Mouse (Mus musculus): ENCODE results near the gene Sae1.

DNA sequence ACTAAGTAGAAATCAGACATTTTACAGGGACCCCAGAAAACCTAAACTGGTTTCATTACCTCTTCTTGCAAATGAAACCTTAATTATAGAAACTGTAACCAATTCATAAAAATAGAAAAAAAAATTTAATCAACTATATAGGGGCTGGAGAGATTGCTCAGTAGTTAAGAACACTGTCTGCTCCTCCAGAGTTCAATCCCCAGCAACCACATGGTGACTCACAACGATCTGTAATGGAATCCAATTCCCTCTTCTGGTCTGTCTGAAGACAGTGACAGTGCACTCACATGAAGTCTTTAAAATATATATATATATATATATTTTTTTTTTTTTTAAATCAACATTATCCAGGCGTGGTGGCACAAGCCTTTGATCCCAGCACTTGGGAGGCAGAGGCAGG lies 100.6 kb downstream of the Sae1 start:
- TF ChIP-seq POLR2A (IDR thresholded peaks at IDR 0.05; ENCODE audit: low read depth, low read length) (no peak), CTCF (conservative IDR thresholded peaks at IDR 0.05; ENCODE audit: insufficient read depth, insufficient read length, low read depth, low read length) (no peak)
